Mouse (Mus musculus) heart, adult 2 months (tissue): ENCODE measurements around the gene Etfb.

Source experiments
- CTCF ChIP-seq: fragments of 200-600 bp; IDR thresholded peaks from 2 replicates; pipeline ENCODE4 v1.8.1; 2022; ENCODE audit warnings: antibody characterized with exemption, mild to moderate bottlenecking, moderate library complexity
- POLR2A ChIP-seq: fragments of 200-500 bp; IDR thresholded peaks from 2 replicates; pipeline ENCODE4 v1.6.1; 2011; ENCODE audit warnings: mild to moderate bottlenecking, low read depth, low read length, control low read depth; ENCODE audit not compliant: insufficient read depth

GRCm38 (mm10) chr7:43464864-43465343 lies 21.0 kb downstream of the Etfb start:
- peak; percentile 59; the same call in 1 of the 2 replicates for TF ChIP-seq CTCF
- no peak for TF ChIP-seq POLR2A
